Mouse (Mus musculus) kidney, adult 2 months (tissue): Measurements from ENCODE around the gene Mbnl2. TPM values are rescaled to one million over a fixed set of nuclear protein-coding genes. Genes with fewer than 3 reads are reported as not detected.

Experiments
- DNase-seq: peaks from one replicate; pipeline ENCODE4 v3.0.0; 2021
- H3K27ac ChIP-seq: fragments of 200-500 bp; 2 replicates; pipeline ENCODE4 v1.5.1; 2012; ENCODE audit warnings: low read depth, low read length, control low read depth, inconsistent platforms; ENCODE audit not compliant: insufficient read depth
- H3K27me3 ChIP-seq: fragments of 200-500 bp; replicated peaks from 2 replicates; pipeline ENCODE4 v1.6.1; 2012; ENCODE audit warnings: mild to moderate bottlenecking, moderate library complexity, low read length, inconsistent platforms; ENCODE audit not compliant: control insufficient read depth, insufficient read depth
- H3K36me3 ChIP-seq: fragments of 200-500 bp; 2 replicates; pipeline ENCODE4 v1.6.1; 2012; ENCODE audit warnings: mild to moderate bottlenecking, moderate library complexity, low read length, inconsistent platforms; ENCODE audit not compliant: control insufficient read depth, insufficient read depth
- H3K4me1 ChIP-seq: fragments of 200-500 bp; 2 replicates; pipeline ENCODE4 v1.6.1; 2011; ENCODE audit warnings: low read length; ENCODE audit not compliant: control insufficient read depth, insufficient read depth
- H3K4me3 ChIP-seq: fragments of 200-500 bp; 2 replicates; pipeline ENCODE4 v1.5.1; 2011; ENCODE audit warnings: mild to moderate bottlenecking, low read depth, low read length, control low read depth; ENCODE audit not compliant: insufficient read depth
- CTCF ChIP-seq: fragments of 200-500 bp; conservative IDR thresholded peaks from 2 replicates; pipeline ENCODE4 v1.5.1; 2011; ENCODE audit warnings: low read depth, mild to moderate bottlenecking, control low read depth, low read length, moderate library complexity, mixed read lengths; ENCODE audit not compliant: insufficient read depth, insufficient read length
- POLR2A ChIP-seq: fragments of 200-500 bp; IDR thresholded peaks from one replicate; pipeline ENCODE4 v1.6.1; 2011; ENCODE audit warnings: low read depth, low read length, control low read depth
- WGBS: fragments of 180-500 bp; shearing (Covaris S2); methylation state at CpG from one replicate; pipeline ENCODE4 v1.1.7; 2018; 5-methylcytosine and 5-hydroxymethylcytosine counted together
- polyA plus RNA-seq: library from polyadenylated mRNA; depleted of rRNA; stranded (reverse); fragments of >200 nt; gene quantifications from 2 replicates; pipeline ENCODE4 v1.2.3, GENCODE M21; 2012

Mbnl2 gene
- polyA plus RNA-seq, 1 experiment = 50.0 TPM

- Histone ChIP-seq H3K27me3 (no peaks in the 10 kb centered on the region), H3K27ac (no peak overlapping the region), H3K4me1 (peaks cover 15% of the 10 kb centered on the region), H3K36me3 (no peaks in the 10 kb centered on the region), H3K4me3 (no peak overlapping the region)
- TF ChIP-seq CTCF = no peak
- no peak for TF ChIP-seq POLR2A
- 56% methylated on average over 8 of the region's 8 CpGs for WGBS
- no peak for DNase-seq
Measured at GRCm38 (mm10) chr14:120362409-120362992, 87.0 kb downstream of the Mbnl2 start.

GRCm38 (mm10) chr14:120363090-120363818 lies 87.8 kb downstream of the Mbnl2 start:
- peaks cover 22% of the 10 kb centered on the region for H3K4me1 ChIP-seq
- no peak for DNase-seq
- H3K27ac ChIP-seq = no peak overlapping the region
- WGBS = 77% methylated on average over 8 of the region's 8 CpGs
- TF ChIP-seq CTCF (peak; percentile 33), POLR2A (no peak)
- no peaks in the 10 kb centered on the region for H3K27me3 ChIP-seq
- H3K36me3 ChIP-seq = no peaks in the 10 kb centered on the region
- no peak overlapping the region for H3K4me3 ChIP-seq

GRCm38 (mm10) chr14:120365088-120365487 lies 89.6 kb downstream of the Mbnl2 start:
- 94% methylated on average over 4 of the region's 4 CpGs for WGBS
- no peaks in the 10 kb centered on the region for H3K27me3 ChIP-seq
- no peak overlapping the region for H3K27ac ChIP-seq
- H3K36me3 ChIP-seq = no peaks in the 10 kb centered on the region
- DNase-seq = no peak
- no peak overlapping the region for H3K4me3 ChIP-seq
- H3K4me1 ChIP-seq = peaks cover 38% of the 10 kb centered on the region
- TF ChIP-seq CTCF = no peak
- TF ChIP-seq POLR2A = no peak

- Histone ChIP-seq H3K27me3 (no peaks in the 10 kb centered on the region), H3K4me3 (no peak overlapping the region), H3K27ac (peak overlapping the region; percentile 47; the same call in 1 of the 2 replicates), H3K36me3 (no peaks in the 10 kb centered on the region), H3K4me1 (peaks cover 44% of the 10 kb centered on the region)
- TF ChIP-seq CTCF (no peak), POLR2A (no peak)
- peak; percentile 82 for DNase-seq
- 74% methylated on average over 8 of the region's 8 CpGs for WGBS
Measured at GRCm38 (mm10) chr14:120366962-120367361, 91.5 kb downstream of the Mbnl2 start.

GRCm38 (mm10) chr14:120367589-120367988 lies 92.1 kb downstream of the Mbnl2 start:
- peak; percentile 60 for DNase-seq
- TF ChIP-seq POLR2A = no peak
- TF ChIP-seq CTCF = no peak
- H3K36me3 ChIP-seq = no peaks in the 10 kb centered on the region
- peak overlapping the region; percentile 72 for H3K27ac ChIP-seq
- no peaks in the 10 kb centered on the region for H3K27me3 ChIP-seq
- WGBS = 62% methylated on average over 4 of the region's 4 CpGs
- H3K4me1 ChIP-seq = peaks cover 48% of the 10 kb centered on the region
- H3K4me3 ChIP-seq = no peak overlapping the region

- Histone ChIP-seq H3K4me3 (no peak overlapping the region), H3K4me1 (peaks cover 49% of the 10 kb centered on the region), H3K27me3 (no peaks in the 10 kb centered on the region), H3K36me3 (no peaks in the 10 kb centered on the region), H3K27ac (peak overlapping the region; percentile 90)
- TF ChIP-seq CTCF (no peak), POLR2A (no peak)
- DNase-seq = peak; percentile 60
- 43% methylated on average over 5 of the region's 5 CpGs for WGBS
Measured at GRCm38 (mm10) chr14:120368456-120368855, 93.0 kb downstream of the Mbnl2 start.

GRCm38 (mm10) chr14:120368914-120369391 lies 93.5 kb downstream of the Mbnl2 start:
- H3K4me1 ChIP-seq = peaks cover 54% of the 10 kb centered on the region
- WGBS = 43% methylated on average over 8 of the region's 8 CpGs

More at GRCm38 (mm10) chr14:120368914-120369391, 93.5 kb downstream of the Mbnl2 start:
- H3K27me3 ChIP-seq = no peaks in the 10 kb centered on the region
- TF ChIP-seq POLR2A (no peak), CTCF (no peak)
- H3K36me3 ChIP-seq = no peaks in the 10 kb centered on the region
- DNase-seq = peak; percentile 46
- no peak overlapping the region for H3K4me3 ChIP-seq
- peak overlapping the region; percentile 90 for H3K27ac ChIP-seq
